Mouse (Mus musculus) spleen, adult 2 months (tissue): ENCODE results near the gene Pard3. TPM values are rescaled to one million over a fixed set of nuclear protein-coding genes. Genes with fewer than 3 reads are reported as not detected.

ENCODE experiments used
- DNase-seq, 2 experiments: peaks; one replicate each; pipeline versions ENCODE4 v3.0.0 to v3.0.0-alpha.2; 2012 to 2021; ENCODE audit warnings: low spot score in 2 of 2, low read depth in 1 of 2
- H3K27ac ChIP-seq: fragments of 200-500 bp; 2 replicates; pipeline ENCODE4 v1.5.1; 2012; ENCODE audit warnings: low read length, inconsistent platforms; ENCODE audit not compliant: insufficient read depth
- H3K27me3 ChIP-seq: fragments of 200-500 bp; 2 replicates; pipeline ENCODE4 v1.6.1; 2012; ENCODE audit warnings: mild to moderate bottlenecking, moderate library complexity, low read length, inconsistent platforms; ENCODE audit not compliant: control insufficient read depth, insufficient read depth
- H3K36me3 ChIP-seq: fragments of 200-500 bp; 2 replicates; pipeline ENCODE4 v1.6.1; 2012; ENCODE audit warnings: mild to moderate bottlenecking, low read length, inconsistent platforms; ENCODE audit not compliant: control insufficient read depth, insufficient read depth
- H3K4me1 ChIP-seq: fragments of 200-500 bp; 2 replicates; pipeline ENCODE4 v1.6.1; 2011; ENCODE audit warnings: inconsistent platforms; ENCODE audit not compliant: control insufficient read depth, insufficient read depth, insufficient read length
- H3K4me3 ChIP-seq: fragments of 200-500 bp; 2 replicates; pipeline ENCODE4 v1.5.1; 2011; ENCODE audit warnings: mild to moderate bottlenecking, inconsistent platforms; ENCODE audit not compliant: insufficient read depth, insufficient read length; ENCODE audit errors: extremely low read depth
- CTCF ChIP-seq: fragments of 200-500 bp; IDR thresholded peaks from 2 replicates; pipeline ENCODE4 v1.5.1; 2011; ENCODE audit warnings: mild to moderate bottlenecking, inconsistent platforms; ENCODE audit not compliant: insufficient read depth, insufficient read length, insufficient replicate concordance; ENCODE audit errors: extremely low read depth
- POLR2A ChIP-seq: fragments of 200-500 bp; IDR thresholded peaks from 2 replicates; pipeline ENCODE4 v1.6.1; 2011; ENCODE audit warnings: low read depth, low read length, inconsistent platforms
- WGBS: fragments of 180-500 bp; shearing (Covaris S2); methylation state at CpG from one replicate; pipeline ENCODE4 v1.1.7; 2018; 5-methylcytosine and 5-hydroxymethylcytosine counted together
- polyA plus RNA-seq: library from polyadenylated mRNA; depleted of rRNA; stranded (reverse); fragments of >200 nt; gene quantifications from 2 replicates; pipeline ENCODE4 v1.2.3, GENCODE M21; 2012

Pard3 gene
- polyA plus RNA-seq, 1 experiment: 3.8 TPM

DNA sequence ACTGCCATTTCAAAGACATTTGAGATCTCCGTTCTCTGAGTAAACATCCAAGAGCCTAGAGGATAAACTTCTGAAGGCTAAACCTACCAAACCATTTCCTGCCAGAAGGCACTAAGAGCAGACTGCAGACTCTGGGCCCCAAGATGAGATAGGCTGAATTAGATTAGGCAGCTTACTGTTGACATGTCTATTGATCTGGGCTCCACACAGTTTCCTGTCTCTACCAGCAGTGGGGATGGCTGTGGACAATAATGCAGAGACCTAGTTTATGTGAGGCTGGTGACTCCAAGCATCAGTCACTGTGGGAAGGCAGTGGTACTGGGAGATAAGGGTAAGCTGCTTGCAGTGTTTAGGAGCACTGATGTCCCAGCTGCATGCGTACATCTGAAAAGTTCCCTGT, 452.4 kb downstream of the Pard3 start:
- no peaks in the 10 kb centered on the region for H3K36me3 ChIP-seq
- no peak overlapping the region for H3K4me3 ChIP-seq
- TF ChIP-seq CTCF (no peak), POLR2A (no peak)
- DNase-seq: peak in 1 of 2 experiments; percentile 9
- H3K27me3 ChIP-seq: no peaks in the 10 kb centered on the region
- H3K4me1 ChIP-seq: peaks cover 3% of the 10 kb centered on the region; the same call in 1 of the 2 replicates
- H3K27ac ChIP-seq: no peak overlapping the region
- WGBS: 55% methylated on average over 2 of the region's 2 CpGs

DNA sequence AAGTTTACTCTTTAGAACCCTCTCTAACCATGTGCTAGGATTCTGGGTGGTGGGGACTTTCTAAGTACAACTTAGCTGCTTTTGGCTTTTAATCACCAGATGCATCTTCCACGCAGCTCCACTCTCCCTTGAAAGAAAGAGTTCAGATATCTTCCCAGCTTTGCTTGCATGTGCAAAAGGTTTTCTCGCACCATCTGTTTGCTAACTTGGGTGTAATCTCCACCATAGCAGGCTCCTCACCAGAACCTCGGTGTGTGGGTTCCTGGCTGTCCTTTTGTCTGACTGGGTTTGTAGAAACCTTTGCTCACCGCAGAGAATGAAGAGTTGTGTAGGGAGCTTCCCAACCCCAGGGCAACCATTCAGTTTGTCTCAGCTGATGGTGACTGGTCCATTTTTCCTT, 462.0 kb downstream of the Pard3 start:
- DNase-seq: no peak
- no peaks in the 10 kb centered on the region for H3K36me3 ChIP-seq
- TF ChIP-seq POLR2A (no peak), CTCF (no peak)
- H3K4me3 ChIP-seq: no peak overlapping the region
- no peaks in the 10 kb centered on the region for H3K4me1 ChIP-seq
- no peaks in the 10 kb centered on the region for H3K27me3 ChIP-seq
- H3K27ac ChIP-seq: no peak overlapping the region
- 86% methylated on average over 4 of the region's 4 CpGs for WGBS

DNA sequence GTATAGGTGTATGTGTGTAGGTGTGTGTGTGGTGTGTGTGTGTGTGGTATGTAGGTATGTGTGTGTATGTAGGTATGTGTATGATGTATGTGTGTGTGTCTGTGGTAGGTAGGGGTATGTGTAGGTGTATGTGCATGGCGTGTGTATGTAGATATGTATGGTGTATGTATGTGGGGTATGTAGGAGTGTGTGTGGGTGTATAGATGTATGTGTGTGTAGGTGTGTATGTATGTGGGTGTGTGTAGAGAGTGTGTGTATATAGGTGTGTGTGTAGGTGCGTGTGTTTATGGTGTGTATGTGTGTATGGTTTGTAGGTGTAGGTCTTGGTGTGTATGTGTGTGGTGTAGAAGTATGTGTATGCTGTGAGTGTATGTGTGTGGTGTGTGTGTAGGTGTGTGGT, 464.6 kb downstream of the Pard3 start:
- 91% methylated on average over 2 of the region's 2 CpGs for WGBS
- H3K36me3 ChIP-seq: no peaks in the 10 kb centered on the region
- no peak overlapping the region for H3K4me3 ChIP-seq
- H3K4me1 ChIP-seq: no peaks in the 10 kb centered on the region
- DNase-seq: no peak
- TF ChIP-seq CTCF (no peak), POLR2A (no peak)
- no peak overlapping the region for H3K27ac ChIP-seq
- no peaks in the 10 kb centered on the region for H3K27me3 ChIP-seq

GRCm38 (mm10) chr8:127529746-127530145, 466.1 kb downstream of the Pard3 start:
- Histone ChIP-seq H3K4me3 (no peak overlapping the region), H3K36me3 (no peaks in the 10 kb centered on the region), H3K27ac (no peak overlapping the region), H3K27me3 (no peaks in the 10 kb centered on the region), H3K4me1 (no peaks in the 10 kb centered on the region)
- WGBS: 92% methylated on average over 2 of the region's 2 CpGs
- TF ChIP-seq POLR2A: no peak
- TF ChIP-seq CTCF: no peak
- no peak for DNase-seq

GRCm38 (mm10) chr8:127531866-127532265, 468.2 kb downstream of the Pard3 start:
- H3K4me1 ChIP-seq: no peaks in the 10 kb centered on the region
- TF ChIP-seq CTCF (no peak), POLR2A (no peak)
- H3K4me3 ChIP-seq: no peak overlapping the region
- 93% methylated on average over 3 of the region's 3 CpGs for WGBS
- no peak for DNase-seq
- H3K27ac ChIP-seq: no peak overlapping the region
- H3K36me3 ChIP-seq: no peaks in the 10 kb centered on the region
- no peaks in the 10 kb centered on the region for H3K27me3 ChIP-seq

DNA sequence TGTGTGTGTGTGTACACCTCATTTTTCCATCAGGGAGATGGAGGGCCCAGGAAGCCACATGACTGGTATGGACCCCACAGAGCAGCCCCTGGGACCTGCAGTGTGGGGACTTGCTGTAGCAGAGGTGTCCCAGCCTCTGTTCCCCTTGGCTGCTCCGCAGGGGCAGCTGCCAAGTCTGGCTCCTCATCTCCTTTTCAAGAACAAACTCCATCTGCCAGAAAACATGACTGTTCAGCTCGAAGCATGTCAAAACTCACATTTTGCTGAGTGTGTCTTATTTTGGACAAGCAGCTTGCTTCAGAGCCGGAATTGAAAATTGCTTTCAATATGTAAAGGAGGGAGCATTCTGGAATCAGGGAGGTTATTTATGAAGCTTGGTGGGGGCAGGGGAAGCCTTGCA, 471.1 kb downstream of the Pard3 start:
- no peak overlapping the region for H3K27ac ChIP-seq
- 81% methylated on average over 3 of the region's 3 CpGs for WGBS
- DNase-seq: no peak
- H3K4me3 ChIP-seq: no peak overlapping the region
- TF ChIP-seq CTCF: no peak
- TF ChIP-seq POLR2A: no peak
- no peaks in the 10 kb centered on the region for H3K36me3 ChIP-seq
- no peaks in the 10 kb centered on the region for H3K27me3 ChIP-seq
- no peaks in the 10 kb centered on the region for H3K4me1 ChIP-seq

- Histone ChIP-seq H3K27ac (no peak overlapping the region), H3K4me1 (no peaks in the 10 kb centered on the region), H3K4me3 (no peak overlapping the region), H3K36me3 (no peaks in the 10 kb centered on the region), H3K27me3 (no peaks in the 10 kb centered on the region)
- TF ChIP-seq CTCF (no peak), POLR2A (no peak)
- DNase-seq: no peak
- 89% methylated on average over 8 of the region's 8 CpGs for WGBS
These were observed 471.6 kb downstream of the Pard3 start for GRCm38 (mm10) chr8:127535192-127535845.
